Mouse (Mus musculus) brain, embryonic 14.5 days (tissue): ENCODE results near the gene Bmpr1b.

Experiments
- CTCF ChIP-seq: fragments of 200-500 bp; IDR thresholded peaks from 2 replicates; pipeline ENCODE4 v1.5.1; 2012; ENCODE audit warnings: inconsistent platforms, mild to moderate bottlenecking, moderate library complexity, borderline replicate concordance; ENCODE audit not compliant: insufficient read depth, insufficient read length; ENCODE audit errors: extremely low read depth
- POLR2A ChIP-seq: fragments of 200-500 bp; IDR thresholded peaks from 2 replicates; pipeline ENCODE4 v1.6.1; 2012; ENCODE audit warnings: mild to moderate bottlenecking, inconsistent platforms, borderline replicate concordance; ENCODE audit not compliant: poor library complexity, insufficient read depth, insufficient read length, severe bottlenecking; ENCODE audit errors: extremely low read depth

DNA sequence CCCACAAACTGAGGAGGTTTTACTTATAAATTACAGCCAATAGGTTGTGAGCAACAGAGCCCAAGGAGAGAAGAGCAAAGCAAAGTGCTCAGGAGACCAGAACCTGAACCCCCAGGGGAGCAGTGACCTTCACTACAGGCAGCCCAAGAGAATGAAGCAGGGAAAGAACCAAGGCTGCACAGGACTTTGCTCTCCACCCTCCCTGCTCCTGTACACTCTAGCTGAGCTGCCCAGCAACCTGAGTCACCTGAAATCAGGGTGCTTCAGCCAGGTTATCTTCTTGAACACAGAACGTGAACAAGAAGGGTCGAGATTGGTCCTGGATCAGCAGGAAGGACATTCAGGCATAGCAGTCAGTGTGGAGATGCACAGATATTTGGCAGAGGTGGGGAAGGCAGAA lies 5.3 kb downstream of the Bmpr1b start:
- TF ChIP-seq CTCF (no peak), POLR2A (no peak)
